Mouse (Mus musculus) cortical plate, adult 2 months (tissue): ENCODE results near the gene Rtn4ip1. TPM values are rescaled to one million over a fixed set of nuclear protein-coding genes. Genes with fewer than 3 reads are reported as not detected.
"Not testable (repeated sequence)": the region's sequence is repeated elsewhere in the genome, so short reads cannot be mapped to it uniquely, and the experiment has no call there.

Experiments
- H3K27ac ChIP-seq: fragments of 200-500 bp; 2 replicates; pipeline ENCODE4 v1.5.1; 2012; ENCODE audit warnings: low read length, control low read depth, inconsistent platforms; ENCODE audit not compliant: insufficient read depth
- H3K4me1 ChIP-seq: fragments of 200-500 bp; 2 replicates; pipeline ENCODE4 v1.6.1; 2011; ENCODE audit warnings: low read length; ENCODE audit not compliant: control insufficient read depth, insufficient read depth
- H3K4me3 ChIP-seq: fragments of 200-500 bp; 2 replicates; pipeline ENCODE4 v1.5.1; 2011; ENCODE audit warnings: mild to moderate bottlenecking, low read length, control low read depth; ENCODE audit not compliant: insufficient read depth
- CTCF ChIP-seq: fragments of 200-500 bp; IDR thresholded peaks from 2 replicates; pipeline ENCODE4 v1.5.1; 2011; ENCODE audit warnings: mild to moderate bottlenecking, control low read depth, low read length; ENCODE audit not compliant: insufficient read depth; ENCODE audit errors: extremely low read depth
- POLR2A ChIP-seq: fragments of 200-500 bp; IDR thresholded peaks from 2 replicates; pipeline ENCODE4 v1.6.1; 2011; ENCODE audit warnings: mild to moderate bottlenecking, low read length, control low read depth; ENCODE audit not compliant: insufficient read depth; ENCODE audit errors: extremely low read depth
- polyA plus RNA-seq: library from polyadenylated mRNA; depleted of rRNA; stranded (reverse); fragments of >200 nt; gene quantifications from 2 replicates; pipeline ENCODE4 v1.2.3, GENCODE M21; 2012

Gene Rtn4ip1
- polyA plus RNA-seq, 1 experiment, result 14.3 TPM

- Histone ChIP-seq H3K4me1 (no peaks in the 10 kb centered on the region), H3K4me3 (no peak overlapping the region), H3K27ac (no peak overlapping the region)
- TF ChIP-seq CTCF (no peak), POLR2A (no peak)
Observed at GRCm38 (mm10) chr10:43923096-43923495, 21.5 kb downstream of the Rtn4ip1 start.

- not testable (repeated sequence) for H3K4me1 ChIP-seq, H3K4me3 ChIP-seq, H3K27ac ChIP-seq
Observed at GRCm38 (mm10) chr10:43925776-43926175, 24.2 kb downstream of the Rtn4ip1 start.

GRCm38 (mm10) chr10:43927736-43928135 is 26.1 kb downstream of the Rtn4ip1 start:
- H3K4me3 ChIP-seq, result no peak overlapping the region
- H3K4me1 ChIP-seq, result no peaks in the 10 kb centered on the region
- TF ChIP-seq CTCF (no peak), POLR2A (no peak)
- H3K27ac ChIP-seq, result no peak overlapping the region

GRCm38 (mm10) chr10:43928596-43928995 is 27.0 kb downstream of the Rtn4ip1 start:
- H3K4me3 ChIP-seq, result no peak overlapping the region
- no peak for TF ChIP-seq POLR2A
- no peak for TF ChIP-seq CTCF
- H3K27ac ChIP-seq, result no peak overlapping the region
- no peaks in the 10 kb centered on the region for H3K4me1 ChIP-seq

GRCm38 (mm10) chr10:43939136-43939662 is 37.6 kb downstream of the Rtn4ip1 start:
- H3K27ac ChIP-seq, result no peak overlapping the region
- H3K4me1 ChIP-seq, result no peaks in the 10 kb centered on the region
- H3K4me3 ChIP-seq, result no peak overlapping the region
- TF ChIP-seq CTCF, result no peak
- no peak for TF ChIP-seq POLR2A

- Histone ChIP-seq H3K4me1 (no peaks in the 10 kb centered on the region), H3K27ac (no peak overlapping the region), H3K4me3 (no peak overlapping the region)
- TF ChIP-seq CTCF, result no peak
- TF ChIP-seq POLR2A, result no peak
Observed at GRCm38 (mm10) chr10:43943736-43944135, 42.1 kb downstream of the Rtn4ip1 start.

GRCm38 (mm10) chr10:43945435-43945834 is 43.8 kb downstream of the Rtn4ip1 start:
- TF ChIP-seq POLR2A, result no peak
- TF ChIP-seq CTCF, result no peak
- Histone ChIP-seq H3K27ac (no peak overlapping the region), H3K4me3 (no peak overlapping the region), H3K4me1 (no peaks in the 10 kb centered on the region)

GRCm38 (mm10) chr10:43953942-43954341 is 52.3 kb downstream of the Rtn4ip1 start:
- Histone ChIP-seq H3K27ac (no peak overlapping the region), H3K4me1 (no peaks in the 10 kb centered on the region), H3K4me3 (no peak overlapping the region)
- TF ChIP-seq CTCF (peak; percentile 92), POLR2A (no peak)

GRCm38 (mm10) chr10:43964943-43965342 is 63.3 kb downstream of the Rtn4ip1 start:
- H3K4me1 ChIP-seq, result no peaks in the 10 kb centered on the region
- no peak overlapping the region for H3K27ac ChIP-seq
- H3K4me3 ChIP-seq, result no peak overlapping the region
- no peak for TF ChIP-seq CTCF
- TF ChIP-seq POLR2A, result no peak

- no peaks in the 10 kb centered on the region for H3K4me1 ChIP-seq
- H3K27ac ChIP-seq, result no peak overlapping the region
- no peak overlapping the region for H3K4me3 ChIP-seq
- TF ChIP-seq CTCF, result no peak
Observed at GRCm38 (mm10) chr10:43973244-43973643, 71.6 kb downstream of the Rtn4ip1 start.

GRCm38 (mm10) chr10:43977353-43977752 is 75.7 kb downstream of the Rtn4ip1 start:
- H3K4me3 ChIP-seq, result no peak overlapping the region
- no peak overlapping the region for H3K27ac ChIP-seq
- TF ChIP-seq POLR2A, result no peak
- no peak for TF ChIP-seq CTCF
- H3K4me1 ChIP-seq, result no peaks in the 10 kb centered on the region
